Mouse (Mus musculus) olfactory bulb, adult 2 months (tissue): Measurements from ENCODE around the gene Ghr.

Source experiments
- CTCF ChIP-seq: fragments of 200-500 bp; IDR thresholded peaks from 2 replicates; pipeline ENCODE4 v1.5.1; 2012; ENCODE audit warnings: low read depth, mild to moderate bottlenecking, low read length, moderate library complexity; ENCODE audit not compliant: insufficient read depth
- POLR2A ChIP-seq: fragments of 200-500 bp; IDR thresholded peaks from 2 replicates; pipeline ENCODE4 v1.6.1; 2012; ENCODE audit warnings: mild to moderate bottlenecking, low read depth, low read length, moderate library complexity; ENCODE audit not compliant: insufficient read depth

- TF ChIP-seq CTCF (no peak), POLR2A (no peak)
Observed at GRCm38 (mm10) chr15:3563473-3563872, 19.8 kb downstream of the Ghr start.
